Mouse (Mus musculus): ENCODE measurements at regions not wholly inside any gene's neighbourhood (a gene's known extent, or its start where the extent isn't known, plus 50 kb on each side); places are given as distances from the start of the nearest gene placed in this dataset.

- Histone ChIP-seq H3K4me3 (ENCODE audit: low read depth, low read length) (no peak overlapping the region), H3K4me1 (ENCODE audit: control insufficient read depth, insufficient read depth, low read length) (no peaks in the 10 kb centered on the region), H3K27me3 (ENCODE audit: control insufficient read depth, insufficient read depth, low read length, poor library complexity, severe bottlenecking) (no peaks in the 10 kb centered on the region), H3K9me3 (replicated peaks; ENCODE audit: control insufficient read depth, insufficient read depth, low read length, poor library complexity, severe bottlenecking) (peaks cover 7% of the 10 kb centered on the region), H3K9ac (ENCODE audit: low read depth, poor library complexity, severe bottlenecking) (no peak overlapping the region), H3K36me3 (ENCODE audit: control insufficient read depth, insufficient read depth, low read length, poor library complexity, severe bottlenecking) (no peaks in the 10 kb centered on the region), H3K27ac (ENCODE audit: insufficient read depth, low read length) (no peak overlapping the region)
- TF ChIP-seq POLR2A (IDR thresholded peaks at IDR 0.05; ENCODE audit: insufficient read depth, low read length), result no peak
- no peak for TF ChIP-seq CTCF (IDR thresholded peaks at IDR 0.05; ENCODE audit: low read depth, low read length)
- TF ChIP-seq EP300 (IDR thresholded peaks at IDR 0.05; ENCODE audit: insufficient read depth, low read depth, low read length), result no peak
These were observed 149.7 kb downstream of the 4933412E24Rik start for GRCm38 (mm10) chr15:59866701-59867100.

GRCm38 (mm10) chr15:59864746-59865499 is 151.5 kb downstream of the 4933412E24Rik start:
- no peaks in the 10 kb centered on the region for H3K27me3 ChIP-seq (ENCODE audit: control insufficient read depth, insufficient read depth, low read length, poor library complexity, severe bottlenecking)
- H3K9ac ChIP-seq (ENCODE audit: low read depth, poor library complexity, severe bottlenecking), result no peak overlapping the region
- H3K9me3 ChIP-seq (replicated peaks; ENCODE audit: control insufficient read depth, insufficient read depth, low read length, poor library complexity, severe bottlenecking), result peaks cover 3% of the 10 kb centered on the region
- H3K4me1 ChIP-seq (ENCODE audit: control insufficient read depth, insufficient read depth, low read length), result no peaks in the 10 kb centered on the region
- no peaks in the 10 kb centered on the region for H3K36me3 ChIP-seq (ENCODE audit: control insufficient read depth, insufficient read depth, low read length, poor library complexity, severe bottlenecking)
- TF ChIP-seq POLR2A (IDR thresholded peaks at IDR 0.05; ENCODE audit: insufficient read depth, low read length) (no peak), EP300 (IDR thresholded peaks at IDR 0.05; ENCODE audit: insufficient read depth, low read depth, low read length) (no peak), CTCF (IDR thresholded peaks at IDR 0.05; ENCODE audit: low read depth, low read length) (peak; percentile 37)
- no peak overlapping the region for H3K27ac ChIP-seq (ENCODE audit: insufficient read depth, low read length)
- H3K4me3 ChIP-seq (ENCODE audit: low read depth, low read length), result no peak overlapping the region

DNA sequence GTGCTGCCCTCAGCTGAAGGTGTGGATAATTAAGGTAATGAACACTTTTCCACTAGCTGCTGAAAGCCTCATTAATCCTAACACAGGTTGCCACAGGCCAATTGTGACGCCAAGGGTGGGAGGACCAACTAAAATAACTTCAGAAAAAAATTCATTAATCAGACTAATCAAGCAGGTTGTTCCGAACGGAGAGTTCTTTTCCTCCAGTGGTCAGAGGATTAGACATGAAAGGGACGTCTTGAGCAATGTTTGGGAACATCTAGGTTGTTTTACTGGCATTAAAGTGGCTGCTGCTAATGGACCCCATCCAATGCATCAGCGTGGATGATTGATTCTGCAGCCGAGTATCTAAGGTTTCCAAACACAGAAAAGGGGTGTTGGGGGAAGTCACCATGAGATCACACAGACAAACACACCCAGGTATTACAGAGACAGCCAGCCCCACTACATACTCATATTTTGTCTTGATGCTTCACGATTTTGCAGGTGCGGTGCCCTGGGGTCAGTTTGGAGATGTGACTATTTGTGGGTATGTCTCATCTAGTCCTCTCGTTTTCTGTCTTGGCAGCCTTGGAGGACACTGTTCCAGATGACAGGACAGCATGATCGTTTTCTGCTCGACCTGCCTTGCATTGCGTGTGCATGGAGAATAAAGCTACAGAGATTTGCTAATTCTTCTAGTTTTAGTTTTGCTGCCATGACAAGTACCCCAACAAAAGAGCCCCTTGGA is 164.0 kb downstream of the 4933412E24Rik start:
- Histone ChIP-seq H3K9me3 (replicated peaks; ENCODE audit: control insufficient read depth, insufficient read depth, low read length, poor library complexity, severe bottlenecking) (no peaks in the 10 kb centered on the region), H3K4me3 (ENCODE audit: low read depth, low read length) (no peak overlapping the region)
- no peak for TF ChIP-seq POLR2A (IDR thresholded peaks at IDR 0.05; ENCODE audit: insufficient read depth, low read length)
- TF ChIP-seq CTCF (IDR thresholded peaks at IDR 0.05; ENCODE audit: low read depth, low read length), result no peak
- TF ChIP-seq EP300 (IDR thresholded peaks at IDR 0.05; ENCODE audit: insufficient read depth, low read depth, low read length), result no peak

GRCm38 (mm10) chr15:59845158-59845739 is 171.2 kb downstream of the 4933412E24Rik start:
- no peak overlapping the region for H3K9ac ChIP-seq (ENCODE audit: low read depth, poor library complexity, severe bottlenecking)
- no peak for TF ChIP-seq EP300 (IDR thresholded peaks at IDR 0.05; ENCODE audit: insufficient read depth, low read depth, low read length)
- no peak for TF ChIP-seq CTCF (IDR thresholded peaks at IDR 0.05; ENCODE audit: low read depth, low read length)
- no peak for TF ChIP-seq POLR2A (IDR thresholded peaks at IDR 0.05; ENCODE audit: insufficient read depth, low read length)

More for the DNA sequence above, 164.0 kb downstream of the 4933412E24Rik start:
- Histone ChIP-seq H3K36me3 (ENCODE audit: control insufficient read depth, insufficient read depth, low read length, poor library complexity, severe bottlenecking) (no peaks in the 10 kb centered on the region), H3K27ac (ENCODE audit: insufficient read depth, low read length) (no peak overlapping the region), H3K27me3 (ENCODE audit: control insufficient read depth, insufficient read depth, low read length, poor library complexity, severe bottlenecking) (no peaks in the 10 kb centered on the region), H3K9ac (ENCODE audit: low read depth, poor library complexity, severe bottlenecking) (no peak overlapping the region), H3K4me1 (ENCODE audit: control insufficient read depth, insufficient read depth, low read length) (no peaks in the 10 kb centered on the region)

DNA sequence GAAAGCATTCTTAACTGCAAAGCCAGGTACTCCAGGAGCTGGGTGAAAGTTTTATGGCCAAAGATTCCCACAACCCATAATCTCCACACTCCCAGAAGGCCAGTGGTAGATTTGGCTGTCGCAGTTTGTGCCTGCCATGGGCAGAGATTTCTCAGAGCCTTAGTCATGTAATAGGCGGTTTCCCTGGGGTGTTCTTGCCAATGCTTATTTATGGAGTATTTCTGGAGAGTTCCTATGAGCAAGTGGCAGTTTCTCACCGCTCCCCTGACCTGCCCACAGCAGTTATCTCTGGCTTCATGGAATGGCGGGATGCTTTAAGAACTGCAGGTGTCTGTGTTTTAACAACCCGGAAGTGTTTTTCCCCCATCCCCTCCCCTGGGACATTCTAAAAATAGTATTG is 179.8 kb downstream of the 4933412E24Rik start:
- no peak for TF ChIP-seq CTCF (IDR thresholded peaks at IDR 0.05; ENCODE audit: low read depth, low read length)
- no peak for TF ChIP-seq POLR2A (IDR thresholded peaks at IDR 0.05; ENCODE audit: insufficient read depth, low read length)
- TF ChIP-seq EP300 (IDR thresholded peaks at IDR 0.05; ENCODE audit: insufficient read depth, low read depth, low read length), result no peak
- Histone ChIP-seq H3K36me3 (ENCODE audit: control insufficient read depth, insufficient read depth, low read length, poor library complexity, severe bottlenecking) (no peaks in the 10 kb centered on the region), H3K4me3 (ENCODE audit: low read depth, low read length) (no peak overlapping the region), H3K27ac (ENCODE audit: insufficient read depth, low read length) (no peak overlapping the region), H3K27me3 (ENCODE audit: control insufficient read depth, insufficient read depth, low read length, poor library complexity, severe bottlenecking) (no peaks in the 10 kb centered on the region; the same call in 1 of the 2 replicates), H3K4me1 (ENCODE audit: control insufficient read depth, insufficient read depth, low read length) (no peaks in the 10 kb centered on the region), H3K9me3 (replicated peaks; ENCODE audit: control insufficient read depth, insufficient read depth, low read length, poor library complexity, severe bottlenecking) (no peaks in the 10 kb centered on the region), H3K9ac (ENCODE audit: low read depth, poor library complexity, severe bottlenecking) (no peak overlapping the region)

More at GRCm38 (mm10) chr15:59845158-59845739, 171.2 kb downstream of the 4933412E24Rik start:
- Histone ChIP-seq H3K4me1 (ENCODE audit: control insufficient read depth, insufficient read depth, low read length) (no peaks in the 10 kb centered on the region), H3K27me3 (ENCODE audit: control insufficient read depth, insufficient read depth, low read length, poor library complexity, severe bottlenecking) (no peaks in the 10 kb centered on the region), H3K36me3 (ENCODE audit: control insufficient read depth, insufficient read depth, low read length, poor library complexity, severe bottlenecking) (no peaks in the 10 kb centered on the region), H3K4me3 (ENCODE audit: low read depth, low read length) (no peak overlapping the region), H3K9me3 (replicated peaks; ENCODE audit: control insufficient read depth, insufficient read depth, low read length, poor library complexity, severe bottlenecking) (no peaks in the 10 kb centered on the region), H3K27ac (ENCODE audit: insufficient read depth, low read length) (no peak overlapping the region)

Measured in ES-Bruce4 (cell line).